Mouse (Mus musculus) megakaryocyte, adult 5-6 weeks (primary cell): ENCODE results near the gene Crygc. TPM values are rescaled to one million over a fixed set of nuclear protein-coding genes. Genes with fewer than 3 reads are reported as not detected.

Source experiments
- ATAC-seq: 2 replicates; pipeline ENCODE4 v1.8.0; 2016; ENCODE audit warnings: mild to moderate bottlenecking, inconsistent platforms; ENCODE audit not compliant: poor library complexity, severe bottlenecking
- total RNA-seq, 2 experiments: library from RNA; stranded (forward) in 1 of 2; stranded (reverse) in 1 of 2; fragments of 153-499, 151-499 nt in 1 of 2; fragments of 221-1000, 200-1000 nt in 1 of 2; gene quantifications; 2 replicates each; pipeline versions ENCODE4 v1.2.3 to v1.2.4; 2015 to 2017

Crygc gene
- total RNA-seq (2015) (not detected in 2 replicates), total RNA-seq (2017) (not detected in 2 replicates)

DNA sequence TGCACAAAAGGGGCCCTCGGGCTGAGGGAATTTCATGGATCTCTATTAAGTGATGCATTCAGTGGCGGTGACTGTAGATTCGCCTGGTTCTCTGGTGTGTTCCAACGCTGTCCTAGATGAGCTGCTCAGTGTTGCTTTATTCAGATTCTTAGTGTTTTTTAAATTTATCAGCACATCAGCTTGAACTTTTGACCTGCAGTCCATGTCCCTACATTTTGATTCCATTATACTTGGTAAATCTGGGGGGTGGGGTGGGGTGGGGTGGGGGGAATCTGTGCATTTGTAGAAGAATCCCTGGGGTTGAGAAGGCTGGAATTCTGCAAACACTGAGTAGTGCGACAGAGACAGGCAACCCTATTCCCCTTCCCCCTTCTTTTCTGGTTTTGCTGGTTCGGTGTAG lies at the start of gene Crygc:
Crygc (minus strand) TSS at position 101 of the 400 bp plus-strand sequence.
- ATAC-seq = no peak

DNA sequence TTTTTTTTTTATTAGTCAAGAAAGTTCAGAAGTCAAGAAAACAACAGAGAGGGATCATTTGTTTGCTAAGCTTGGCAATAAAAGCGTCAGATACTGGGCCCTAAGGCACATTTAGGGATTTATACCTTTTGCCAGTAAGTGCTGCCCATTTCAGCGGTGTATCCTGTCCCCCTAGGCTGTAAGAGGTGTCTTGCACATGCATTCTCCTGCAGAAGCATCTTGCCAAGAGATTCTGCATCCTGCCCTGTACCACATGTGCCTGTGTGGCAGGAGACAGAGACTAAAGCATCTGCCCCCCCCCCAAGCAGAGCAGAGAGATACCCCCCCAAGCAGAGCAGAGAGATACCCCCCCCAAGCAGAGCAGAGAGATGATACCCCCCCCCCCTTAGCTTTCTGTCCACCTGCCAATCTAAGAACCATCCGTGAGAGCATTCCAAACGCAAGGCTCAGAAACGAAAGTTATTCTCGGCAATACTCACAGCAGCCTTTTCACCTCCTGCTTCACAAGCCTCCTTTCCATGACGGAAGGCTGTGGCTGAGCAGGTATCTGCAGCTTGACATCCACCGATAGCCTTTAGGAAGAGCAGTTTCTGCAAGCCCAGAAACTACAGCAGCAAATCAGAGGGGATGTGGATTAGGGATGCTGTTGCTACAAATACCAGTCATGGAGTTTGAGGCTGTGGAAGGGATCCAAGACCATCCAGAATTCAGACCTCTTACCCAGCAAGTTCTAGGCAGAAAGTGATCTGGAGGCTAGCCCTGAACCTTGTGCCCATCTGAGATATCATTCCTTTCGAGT lies 49.3 kb upstream of the Crygc start, which contains the start of gene D630023F18Rik:
D630023F18Rik (minus strand) TSS at position 641 of the 799 bp plus-strand sequence.
- ATAC-seq = no peak

DNA sequence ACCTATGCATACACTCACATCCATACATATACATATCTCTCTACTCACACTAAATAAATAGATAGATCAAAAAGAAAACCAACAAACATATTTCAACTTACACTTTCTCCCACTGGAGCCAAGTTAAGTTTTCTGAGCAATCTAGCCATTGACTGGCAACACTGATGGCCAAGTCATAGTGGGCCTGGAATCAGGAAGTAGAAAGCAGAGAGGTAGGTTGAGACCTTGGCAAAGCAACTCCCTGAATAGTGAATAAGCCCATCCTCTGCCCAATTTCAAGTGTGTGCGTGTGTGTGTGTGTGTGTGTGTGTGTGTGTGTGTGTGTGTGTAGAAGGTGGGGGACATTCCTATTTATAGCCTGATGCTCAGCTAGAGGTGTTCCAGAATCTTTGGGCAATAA lies 45.9 kb upstream of the Crygc start, which contains the start of gene Gm28845:
Gm28845 (minus strand) TSS at position 121 of the 400 bp plus-strand sequence.
- no peak for ATAC-seq

DNA sequence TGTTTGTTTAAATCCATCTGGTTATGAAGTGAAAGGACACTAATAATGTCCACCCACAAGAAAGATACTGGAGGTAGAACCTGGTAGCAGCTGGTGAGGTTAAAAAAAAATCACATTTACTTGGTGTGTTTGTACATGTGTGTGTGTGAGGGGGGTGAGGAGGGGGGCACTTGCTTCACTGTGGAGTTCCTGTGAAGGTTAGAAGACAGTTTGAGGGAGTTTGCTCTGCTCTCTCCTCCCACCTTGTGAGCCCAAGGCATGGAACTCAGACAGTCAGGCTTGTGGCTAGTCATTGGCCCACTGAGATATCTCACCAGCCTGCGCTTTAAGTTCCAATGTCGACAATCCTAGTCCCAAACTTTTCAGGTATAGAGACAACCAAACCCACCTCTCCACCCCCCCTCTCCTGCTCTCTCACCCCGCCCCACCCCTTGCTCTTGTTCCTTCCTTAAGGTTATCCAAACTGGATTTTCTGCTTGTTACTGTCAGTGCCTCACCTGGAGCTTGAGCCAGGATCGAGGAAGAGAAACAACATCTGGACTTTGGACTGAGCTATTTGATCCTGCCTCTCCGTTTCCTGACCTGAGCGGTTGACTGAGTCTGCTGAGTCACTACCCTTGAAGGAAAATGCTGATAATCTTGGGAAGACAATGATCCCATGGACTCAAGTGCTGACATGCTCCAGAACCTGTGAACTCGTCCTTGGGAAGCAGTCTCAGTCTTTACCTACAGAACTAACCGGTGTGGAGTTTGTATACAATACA lies 44.8 kb upstream of the Crygc start:
- no peak for ATAC-seq

DNA sequence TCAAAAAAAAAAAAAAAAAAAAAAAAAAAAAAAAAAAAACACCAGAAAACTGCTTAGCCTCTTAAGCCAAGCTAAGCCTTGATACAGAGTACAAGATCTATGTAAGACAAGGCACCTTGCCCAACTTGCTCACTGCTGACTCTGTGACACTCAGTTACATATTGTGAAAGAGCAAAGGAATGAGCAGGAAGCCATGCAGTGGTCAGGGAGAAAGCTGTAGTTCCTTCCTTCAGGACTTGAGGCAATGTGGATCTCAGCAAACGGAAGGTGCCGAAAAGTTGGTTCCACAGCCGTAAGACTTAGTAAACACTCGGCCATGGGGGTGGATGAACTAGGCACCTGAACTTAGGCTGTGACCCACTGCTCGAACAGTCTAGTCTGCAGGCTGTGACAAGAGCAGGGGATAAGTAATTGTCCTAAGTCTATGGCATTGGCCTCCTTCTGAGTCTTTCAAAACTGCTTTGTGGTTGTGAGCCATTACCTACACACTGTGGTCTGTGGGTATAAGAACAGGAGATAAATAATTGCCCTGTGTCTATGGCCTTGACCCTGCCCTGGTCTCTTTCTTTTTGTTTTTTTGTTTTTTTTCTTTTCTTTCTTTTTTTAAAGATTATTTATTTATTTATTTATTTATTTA lies 40.2 kb upstream of the Crygc start:
- ATAC-seq = peak; percentile 67

- peak; percentile 73 for ATAC-seq
Observed at GRCm38 (mm10) chr1:65112807-65113196, 39.3 kb upstream of the Crygc start.

DNA sequence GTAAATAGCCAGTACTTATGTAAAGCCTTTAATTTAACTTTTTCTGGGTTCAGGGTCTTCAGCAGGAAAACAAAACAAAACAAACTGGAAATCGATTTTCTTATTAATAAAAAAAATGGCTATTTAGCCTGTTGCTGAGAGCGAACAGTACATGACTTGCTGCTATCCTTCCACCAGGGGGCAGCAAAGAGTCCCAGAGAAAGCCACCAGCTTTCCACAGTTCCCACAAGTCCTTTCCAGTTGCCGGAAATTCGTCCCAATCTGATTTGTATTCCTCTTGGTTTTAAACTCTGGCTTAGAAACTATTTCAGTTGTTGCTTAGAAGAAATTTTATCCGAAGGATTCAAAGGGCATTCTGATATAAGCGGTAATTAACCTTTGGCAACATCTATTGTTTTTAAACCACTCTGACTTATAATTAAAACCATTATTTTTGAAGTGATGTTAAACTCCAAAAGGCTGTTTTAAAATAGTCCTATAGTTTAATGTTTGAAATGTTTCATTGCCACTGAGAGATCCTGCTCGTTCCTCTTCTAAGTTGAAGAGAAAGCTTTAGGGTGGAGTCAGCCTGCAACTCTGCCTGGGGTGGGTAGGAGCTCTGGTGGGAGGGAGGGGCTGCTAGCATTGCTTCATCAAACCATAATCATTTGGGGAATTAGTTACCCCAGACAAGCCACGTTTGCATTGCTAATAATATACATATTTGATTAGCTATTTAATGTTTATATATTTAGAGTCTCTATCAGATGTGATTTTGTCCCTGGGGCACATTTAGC lies 38.7 kb upstream of the Crygc start:
- peak; percentile 40 for ATAC-seq

DNA sequence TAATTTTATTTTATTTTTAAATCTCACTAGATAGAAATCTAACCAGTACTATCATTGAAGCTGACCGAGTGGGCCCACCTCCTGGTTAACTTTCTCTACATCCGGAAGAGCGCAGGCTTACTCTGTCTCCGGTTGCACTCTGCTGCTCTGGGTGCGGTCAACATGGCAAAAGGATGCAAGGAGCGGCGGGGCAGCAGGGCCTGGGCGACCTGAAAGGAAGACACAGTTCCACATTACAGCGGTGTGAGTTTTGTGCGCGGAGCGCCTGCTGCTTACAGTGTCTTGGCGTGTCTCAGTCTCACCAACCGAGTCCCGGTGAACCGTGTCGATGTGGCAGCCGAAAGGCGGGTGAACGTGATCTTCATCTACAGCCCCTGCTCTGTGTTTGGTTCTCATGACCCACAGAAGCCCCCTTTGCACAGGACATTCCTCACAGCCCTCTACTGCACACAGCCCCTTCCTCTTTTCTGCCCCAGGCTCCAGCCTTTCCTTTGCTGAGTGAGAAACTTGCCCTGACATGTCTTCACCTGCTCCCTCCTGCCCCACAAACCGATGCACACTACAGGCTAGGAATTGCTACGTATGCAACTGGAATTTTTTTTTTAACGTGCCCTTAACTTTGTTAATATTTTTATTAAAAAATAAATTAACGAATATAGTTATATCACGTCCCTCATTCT lies 36.4 kb upstream of the Crygc start:
- no peak for ATAC-seq

GRCm38 (mm10) chr1:65109196-65109595 lies 35.7 kb upstream of the Crygc start:
- no peak for ATAC-seq

DNA sequence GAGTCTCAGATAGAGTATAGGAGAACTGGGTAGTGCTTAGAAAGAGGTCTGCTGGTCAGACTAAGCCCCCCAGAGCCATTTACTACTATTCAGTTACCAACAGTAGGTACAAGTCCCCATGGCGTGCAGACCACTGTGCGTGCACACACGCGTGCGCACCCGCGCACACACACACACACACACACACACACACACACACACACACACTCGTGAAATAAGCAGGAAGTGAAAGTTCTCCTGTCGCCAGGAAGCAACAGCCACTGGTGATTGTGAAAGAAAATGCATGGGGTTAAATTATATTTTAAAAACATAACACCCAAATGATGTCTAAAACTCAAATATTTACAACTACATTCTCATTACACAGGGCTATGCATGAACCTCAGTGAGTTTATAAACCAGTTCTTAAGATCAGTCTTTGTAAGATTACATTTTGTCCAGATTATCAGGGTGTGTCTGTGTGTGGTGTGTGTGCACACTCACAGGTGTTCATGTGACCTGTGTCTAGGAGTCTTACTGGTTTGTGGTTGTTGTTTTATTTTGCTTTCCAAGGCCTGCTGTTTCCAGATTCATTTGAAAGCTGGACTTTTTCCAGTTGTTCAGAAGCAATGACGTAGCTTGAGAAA lies 34.3 kb upstream of the Crygc start:
- ATAC-seq = peak; percentile 71

- ATAC-seq = no peak
Observed at GRCm38 (mm10) chr1:65103273-65103672, 29.8 kb upstream of the Crygc start, which contains the start of gene Cryga. Gene Cryga, minus strand, starts transcription at chr1:65103373.

DNA sequence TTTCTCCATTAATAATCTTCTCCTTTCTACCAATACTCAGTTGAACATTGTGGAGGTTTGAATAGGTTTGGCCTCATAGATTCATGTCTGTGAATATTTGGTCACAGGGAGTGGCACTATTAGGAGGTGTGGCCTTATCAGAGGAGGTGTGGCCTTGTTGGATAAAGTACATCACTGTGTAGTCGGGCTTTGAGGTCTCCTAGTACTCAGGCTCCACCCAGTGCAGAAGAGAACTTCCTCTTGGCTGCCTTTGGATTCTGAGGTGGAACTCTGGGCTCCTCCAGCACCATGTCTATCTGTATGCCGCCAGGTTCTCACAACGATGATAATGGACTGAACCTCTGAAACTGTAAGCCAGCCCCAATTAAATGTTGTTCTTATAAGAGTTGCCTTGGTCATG lies 23.5 kb upstream of the Crygc start:
- peak; percentile 56 for ATAC-seq

- no peak for ATAC-seq
Observed at GRCm38 (mm10) chr1:65091566-65091965, 18.1 kb upstream of the Crygc start.

- peak; percentile 85 for ATAC-seq
Observed at GRCm38 (mm10) chr1:65090370-65090769, 16.9 kb upstream of the Crygc start.

DNA sequence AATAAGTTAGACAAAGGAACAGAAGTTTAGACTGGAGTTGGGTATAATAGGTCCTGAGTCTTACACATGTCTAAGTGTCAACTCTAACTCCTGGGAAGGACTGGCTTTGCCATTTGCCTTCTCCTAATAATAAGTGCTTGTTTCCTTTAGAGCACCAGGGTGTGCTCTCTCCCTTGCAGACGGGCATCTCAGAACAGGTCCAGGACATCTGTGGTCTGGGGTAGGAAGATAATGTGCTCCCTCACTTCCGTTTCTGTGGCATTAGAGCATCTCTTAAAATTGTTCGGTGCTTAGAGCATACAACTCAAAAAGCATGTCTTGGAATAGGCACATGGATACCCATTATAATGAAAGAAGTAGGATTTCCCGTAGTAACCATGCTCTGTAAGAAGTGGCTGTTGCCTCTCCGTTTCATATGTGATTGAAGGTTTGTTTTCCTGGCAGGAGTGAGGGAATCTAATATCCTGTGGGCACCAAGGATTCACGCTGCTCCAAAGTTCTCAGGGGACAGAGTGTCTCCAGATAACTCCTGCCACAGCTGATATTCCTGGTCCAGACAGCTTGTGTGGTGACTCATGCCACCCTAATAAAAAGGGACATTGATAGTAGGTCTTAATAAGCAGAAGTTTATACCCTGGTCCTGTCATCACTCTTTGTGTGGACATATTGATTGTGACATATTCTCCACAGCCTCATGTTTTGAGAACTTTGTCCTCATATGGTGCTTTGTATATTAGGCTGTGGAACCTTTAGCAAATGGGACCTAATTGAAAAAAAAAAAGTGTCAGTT lies 15.3 kb upstream of the Crygc start:
- ATAC-seq = peak; percentile 81

- ATAC-seq = no peak
Observed at GRCm38 (mm10) chr1:65082188-65082587, 8.7 kb upstream of the Crygc start, which contains the start of gene Crygb. Gene Crygb, minus strand, starts transcription at chr1:65082288.

DNA sequence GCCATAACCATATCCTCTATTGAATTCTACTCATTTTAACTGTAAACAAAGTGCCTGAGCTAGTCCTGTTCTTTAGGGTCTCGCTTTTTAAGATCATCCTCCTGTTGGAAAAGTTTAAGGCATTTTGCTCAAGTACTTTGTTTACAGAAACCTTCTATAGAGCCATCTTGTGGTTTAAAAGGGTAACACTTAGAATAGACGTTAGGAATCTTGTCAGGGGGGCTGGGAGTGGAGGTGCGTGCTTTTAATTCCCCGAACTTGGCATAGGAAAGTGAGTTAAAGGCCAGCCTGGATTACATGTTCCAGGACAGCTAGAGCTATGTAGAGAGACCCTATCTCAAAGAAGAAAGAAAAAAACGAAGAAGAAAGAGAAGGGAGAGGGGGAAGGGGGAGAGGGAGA lies 2.1 kb upstream of the Crygc start:
- no peak for ATAC-seq

DNA sequence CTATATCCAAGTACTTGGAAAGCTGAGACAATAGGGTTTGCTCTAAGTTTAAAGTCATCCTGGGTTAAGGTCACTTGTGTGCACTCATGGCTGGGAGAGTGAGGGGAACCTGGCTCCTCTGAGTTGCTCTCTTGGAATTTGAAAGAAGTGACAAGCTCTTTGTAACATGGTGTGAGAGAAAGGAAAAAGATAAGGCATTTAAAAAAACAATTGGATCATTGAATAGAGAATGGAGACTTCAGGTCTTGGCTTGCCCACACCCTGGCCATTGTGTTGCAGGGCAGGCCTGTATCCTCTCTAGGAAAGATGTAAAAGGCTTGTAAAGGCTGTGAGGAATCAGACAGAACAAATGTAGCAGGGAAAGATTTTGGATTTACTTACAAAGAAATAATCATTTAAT lies 5.6 kb downstream of the Crygc start:
- no peak for ATAC-seq

GRCm38 (mm10) chr1:65064201-65064600 lies 9.3 kb downstream of the Crygc start:
- no peak for ATAC-seq
